Mouse (Mus musculus) adipocyte (in vitro differentiated cells): ENCODE data around the gene Krt25.
A peak's percentile ranks its signal among the peaks of the same experiment; 100 is the strongest.

Source experiments
- DNase-seq: peaks from one replicate; pipeline ENCODE4 v3.0.0-alpha.2; 2016; ENCODE audit warnings: low spot score

Gene Krt25

GRCm38 (mm10) chr11:99322851-99323250 lies at the start of gene Krt25:
Krt25 (minus strand) TSS chr11:99322951.
- no peak for DNase-seq

- DNase-seq: no peak
Measured at GRCm38 (mm10) chr11:99369853-99370451, 47.2 kb upstream of the Krt25 start.

- DNase-seq: peak; percentile 15
Measured at GRCm38 (mm10) chr11:99369229-99369628, 46.5 kb upstream of the Krt25 start.

- DNase-seq: peak; percentile 16
Measured at GRCm38 (mm10) chr11:99366791-99367190, 44.0 kb upstream of the Krt25 start.

GRCm38 (mm10) chr11:99364412-99364811 lies 41.7 kb upstream of the Krt25 start:
- DNase-seq: peak; percentile 40

- DNase-seq: no peak
Measured at GRCm38 (mm10) chr11:99361423-99361822, 38.7 kb upstream of the Krt25 start.

GRCm38 (mm10) chr11:99351004-99351403 lies 28.3 kb upstream of the Krt25 start, which contains the start of gene Krt27:
Krt27 (minus strand) TSS chr11:99351104.
- DNase-seq: no peak

GRCm38 (mm10) chr11:99339299-99339847 lies 16.6 kb upstream of the Krt25 start:
- DNase-seq: no peak

GRCm38 (mm10) chr11:99337866-99338265 lies 15.1 kb upstream of the Krt25 start, which contains the start of gene Krt26:
Krt26 (minus strand) TSS chr11:99337966.
- DNase-seq: no peak

- no peak for DNase-seq
Measured at GRCm38 (mm10) chr11:99333426-99333825, 10.7 kb upstream of the Krt25 start.

GRCm38 (mm10) chr11:99329655-99330054 lies 6.9 kb upstream of the Krt25 start:
- DNase-seq: no peak

GRCm38 (mm10) chr11:99321094-99321493 lies 1.7 kb downstream of the Krt25 start:
- no peak for DNase-seq

- no peak for DNase-seq
Measured at GRCm38 (mm10) chr11:99319127-99319526, 3.6 kb downstream of the Krt25 start.

- DNase-seq: no peak
Measured at GRCm38 (mm10) chr11:99316543-99316942, 6.2 kb downstream of the Krt25 start.

- no peak for DNase-seq
Measured at GRCm38 (mm10) chr11:99314594-99314993, 8.2 kb downstream of the Krt25 start.

GRCm38 (mm10) chr11:99310882-99311281 lies 11.9 kb downstream of the Krt25 start:
- peak; percentile 56 for DNase-seq

GRCm38 (mm10) chr11:99307579-99307978 lies 15.2 kb downstream of the Krt25 start:
- peak; percentile 68 for DNase-seq

- DNase-seq: peak; percentile 8
Measured at GRCm38 (mm10) chr11:99295039-99295438, 27.7 kb downstream of the Krt25 start.

- peak; percentile 7 for DNase-seq
Measured at GRCm38 (mm10) chr11:99292846-99293245, 29.9 kb downstream of the Krt25 start.

GRCm38 (mm10) chr11:99284833-99285312 lies 37.9 kb downstream of the Krt25 start, which contains the start of gene Krt24:
Krt24 (minus strand) TSS chr11:99285262.
- DNase-seq: no peak

- no peak for DNase-seq
Measured at GRCm38 (mm10) chr11:99284011-99284410, 38.7 kb downstream of the Krt25 start.

- no peak for DNase-seq
Measured at GRCm38 (mm10) chr11:99283334-99283733, 39.4 kb downstream of the Krt25 start.

GRCm38 (mm10) chr11:99281116-99281515 lies 41.6 kb downstream of the Krt25 start:
- no peak for DNase-seq

- DNase-seq: no peak
Measured at GRCm38 (mm10) chr11:99279986-99280385, 42.8 kb downstream of the Krt25 start.
